Mouse (Mus musculus): ENCODE results near the gene Camta1. TPM values are rescaled to one million over a fixed set of nuclear protein-coding genes. Genes with fewer than 3 reads are reported as not detected.
A peak's percentile ranks its signal among the peaks of the same experiment; 100 is the strongest.

Gene Camta1
- total and polyA plus RNA-seq, 2 experiments from 2014 or later = 127 to 145 TPM

GRCm38 (mm10) chr4:151256622-151257021, 605.1 kb downstream of the Camta1 start:
- WGBS = 39% methylated on average over 4 of the region's 4 CpGs
- Histone ChIP-seq H3K4me2 (ENCODE audit: low read depth, low read length) (no peak overlapping the region), H3K9me3 (ENCODE audit: low read length) (no peaks in the 10 kb centered on the region), H3K27me3 (ENCODE audit: insufficient read depth, low read length) (no peaks in the 10 kb centered on the region), H3K9ac (replicated peaks; ENCODE audit: low read length) (no peak overlapping the region), H3K4me1 (ENCODE audit: insufficient read depth, low read length) (no peaks in the 10 kb centered on the region), H3K27ac (no peak overlapping the region), H3K4me3 (ENCODE audit: low read length) (no peak overlapping the region), H3K36me3 (ENCODE audit: insufficient read depth, low read length) (no peaks in the 10 kb centered on the region)
- TF ChIP-seq CTCF (IDR thresholded peaks at IDR 0.05; ENCODE audit: low read depth) = no peak
- ATAC-seq = 0 out of 2 replicates have a peak, but pooled peaks have one; percentile 11
- peak; percentile 34 for DNase-seq (ENCODE audit: low spot score)

GRCm38 (mm10) chr4:151250824-151251223, 610.9 kb downstream of the Camta1 start:
- H3K4me2 ChIP-seq (ENCODE audit: low read depth, low read length) = no peak overlapping the region
- H3K9me3 ChIP-seq (ENCODE audit: low read length) = no peaks in the 10 kb centered on the region
- 81% methylated on average over 6 of the region's 6 CpGs for WGBS
- no peak overlapping the region for H3K9ac ChIP-seq (replicated peaks; ENCODE audit: low read length)
- no peaks in the 10 kb centered on the region for H3K4me1 ChIP-seq (ENCODE audit: insufficient read depth, low read length)
- no peak overlapping the region for H3K4me3 ChIP-seq (ENCODE audit: low read length)
- H3K27me3 ChIP-seq (ENCODE audit: insufficient read depth, low read length) = no peaks in the 10 kb centered on the region
- ATAC-seq (no peak), DNase-seq (ENCODE audit: low spot score) (no peak)
- H3K27ac ChIP-seq = no peak overlapping the region
- no peaks in the 10 kb centered on the region for H3K36me3 ChIP-seq (ENCODE audit: insufficient read depth, low read length)
- no peak for TF ChIP-seq CTCF (IDR thresholded peaks at IDR 0.05; ENCODE audit: low read depth)

- no peak for DNase-seq (ENCODE audit: low spot score)
- no peak overlapping the region for H3K9ac ChIP-seq (replicated peaks; ENCODE audit: low read length)
- no peak overlapping the region; the same call in 1 of the 2 replicates for H3K27ac ChIP-seq
- 58% methylated on average over 7 of the region's 7 CpGs for WGBS
- no peaks in the 10 kb centered on the region for H3K36me3 ChIP-seq (ENCODE audit: insufficient read depth, low read length)
- H3K27me3 ChIP-seq (ENCODE audit: insufficient read depth, low read length) = no peaks in the 10 kb centered on the region
- H3K4me2 ChIP-seq (ENCODE audit: low read depth, low read length) = no peak overlapping the region
- no peaks in the 10 kb centered on the region for H3K9me3 ChIP-seq (ENCODE audit: low read length)
- no peak overlapping the region for H3K4me3 ChIP-seq (ENCODE audit: low read length)
- H3K4me1 ChIP-seq (ENCODE audit: insufficient read depth, low read length) = no peaks in the 10 kb centered on the region; the same call in 1 of the 2 replicates
- no peak for TF ChIP-seq CTCF (IDR thresholded peaks at IDR 0.05; ENCODE audit: low read depth)
- no peak for ATAC-seq
Observed at GRCm38 (mm10) chr4:151245068-151245797, 616.4 kb downstream of the Camta1 start.

- Histone ChIP-seq H3K27ac (no peak overlapping the region), H3K4me1 (ENCODE audit: insufficient read depth, low read length) (no peaks in the 10 kb centered on the region; the same call in 1 of the 2 replicates), H3K9me3 (ENCODE audit: low read length) (no peaks in the 10 kb centered on the region), H3K4me2 (ENCODE audit: low read depth, low read length) (no peak overlapping the region), H3K9ac (replicated peaks; ENCODE audit: low read length) (no peak overlapping the region), H3K27me3 (ENCODE audit: insufficient read depth, low read length) (no peaks in the 10 kb centered on the region), H3K4me3 (ENCODE audit: low read length) (no peak overlapping the region), H3K36me3 (ENCODE audit: insufficient read depth, low read length) (no peaks in the 10 kb centered on the region)
- no peak for DNase-seq (ENCODE audit: low spot score)
- no peak for ATAC-seq
- TF ChIP-seq CTCF (IDR thresholded peaks at IDR 0.05; ENCODE audit: low read depth) = no peak
- 49% methylated on average over 9 of the region's 9 CpGs for WGBS
Observed at GRCm38 (mm10) chr4:151243445-151243844, 618.2 kb downstream of the Camta1 start.

- 23% methylated on average over 12 of the region's 12 CpGs for WGBS
- ATAC-seq (no peak), DNase-seq (ENCODE audit: low spot score) (peak; percentile 37)
- Histone ChIP-seq H3K4me1 (ENCODE audit: insufficient read depth, low read length) (no peaks in the 10 kb centered on the region; the same call in 1 of the 2 replicates), H3K9ac (replicated peaks; ENCODE audit: low read length) (no peak overlapping the region), H3K9me3 (ENCODE audit: low read length) (no peaks in the 10 kb centered on the region), H3K4me3 (ENCODE audit: low read length) (no peak overlapping the region), H3K36me3 (ENCODE audit: insufficient read depth, low read length) (no peaks in the 10 kb centered on the region), H3K27ac (no peak overlapping the region), H3K4me2 (ENCODE audit: low read depth, low read length) (no peak overlapping the region), H3K27me3 (ENCODE audit: insufficient read depth, low read length) (no peaks in the 10 kb centered on the region)
- TF ChIP-seq CTCF (IDR thresholded peaks at IDR 0.05; ENCODE audit: low read depth) = no peak
Observed at GRCm38 (mm10) chr4:151242751-151243150, 618.9 kb downstream of the Camta1 start.

- Histone ChIP-seq H3K9me3 (ENCODE audit: low read length) (no peaks in the 10 kb centered on the region), H3K9ac (replicated peaks; ENCODE audit: low read length) (no peak overlapping the region), H3K36me3 (ENCODE audit: insufficient read depth, low read length) (no peaks in the 10 kb centered on the region), H3K27me3 (ENCODE audit: insufficient read depth, low read length) (no peaks in the 10 kb centered on the region), H3K4me2 (ENCODE audit: low read depth, low read length) (no peak overlapping the region), H3K27ac (no peak overlapping the region), H3K4me3 (ENCODE audit: low read length) (no peak overlapping the region), H3K4me1 (ENCODE audit: insufficient read depth, low read length) (no peaks in the 10 kb centered on the region; the same call in 1 of the 2 replicates)
- DNase-seq (ENCODE audit: low spot score) (no peak), ATAC-seq (no peak)
- WGBS = 85% methylated on average over 5 of the region's 5 CpGs
- TF ChIP-seq CTCF (IDR thresholded peaks at IDR 0.05; ENCODE audit: low read depth) = peak; percentile 48
Observed at GRCm38 (mm10) chr4:151240465-151240864, 621.2 kb downstream of the Camta1 start.
